In the genomic region with DNA sequence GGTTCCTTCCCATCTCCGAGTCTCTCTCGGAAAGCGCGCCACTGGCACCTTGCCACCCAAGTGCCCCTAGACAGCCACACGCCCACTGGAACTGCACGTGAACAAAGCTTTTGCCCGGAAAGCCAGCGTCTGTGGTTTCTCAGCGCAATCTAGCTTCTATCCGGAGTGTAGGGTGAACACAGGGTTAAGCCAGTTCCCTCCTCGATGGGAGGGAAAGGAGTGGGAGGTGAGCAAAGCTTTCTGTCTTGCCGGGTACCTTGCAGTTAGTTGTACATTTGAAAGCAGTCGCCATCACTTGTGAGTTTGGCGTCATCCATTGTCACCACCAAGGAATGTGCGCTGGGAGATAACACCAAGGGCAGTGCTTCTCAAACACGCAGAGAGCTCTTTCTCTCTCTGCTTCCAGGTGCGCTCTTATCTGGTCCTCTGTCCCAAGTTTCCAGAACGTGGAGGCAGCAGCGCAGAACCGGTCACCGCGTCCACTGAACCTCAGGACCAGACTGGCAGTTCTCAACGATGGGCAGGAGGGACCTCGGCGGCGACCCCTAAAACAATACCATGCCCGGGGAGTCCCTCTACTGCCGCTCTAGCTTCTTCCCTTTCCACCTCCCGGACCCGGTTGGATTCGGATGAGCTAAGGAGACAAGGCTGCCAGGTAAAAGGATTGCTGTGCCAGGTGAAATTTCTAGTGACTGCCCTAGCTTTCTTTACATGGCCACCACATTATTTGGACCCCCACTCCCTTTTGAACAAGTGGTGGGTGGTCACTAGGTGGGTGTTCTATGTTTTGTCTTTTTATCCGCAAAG, we compare ENCODE assay signal across 8 mouse cellular contexts. TPM values are rescaled to one million over a fixed set of nuclear protein-coding genes. Genes with fewer than 3 reads are reported as not detected.
DNase-seq lines count a peak whose midpoint lies in the region; ATAC-seq and TF ChIP-seq lines count a peak whose summit lies in the region.

A gene (plus strand): TSS at position 266 of the 807 bp plus-strand sequence.

- no peak for TF ChIP-seq CTCF in liver, embryonic 14.5 days (IDR thresholded peaks at IDR 0.05; ENCODE audit: low read depth)

- H3K27me3 ChIP-seq in liver, embryonic 14.5 days (ENCODE audit: control insufficient read depth, insufficient read depth, low read length), result peaks cover 54% of the 10 kb centered on the region

- ATAC-seq in liver, embryonic 14.5 days (ENCODE audit: insufficient read depth), result no peak
- no peak for ATAC-seq in erythroblast, adult 5-6 weeks (replicated peaks; ENCODE audit: low FRiP score, poor library complexity, severe bottlenecking)

- no peak within 1 kb of the TSS for H3K27ac ChIP-seq in liver, embryonic 14.5 days

- no peaks in the 10 kb centered on the region for H3K9me3 ChIP-seq in liver, embryonic 14.5 days (ENCODE audit: control insufficient read depth, low read length)

- H3K4me1 ChIP-seq in liver, embryonic 14.5 days (replicated peaks; ENCODE audit: control insufficient read depth in 2 of 2, insufficient read depth in 2 of 2, low read length in 1 of 2), result no peaks in the 10 kb centered on the region

- H3K9ac ChIP-seq in liver, embryonic 14.5 days (replicated peaks), result no peak within 1 kb of the TSS

- H3K36me3 ChIP-seq in liver, embryonic 14.5 days (replicated peaks; ENCODE audit: control insufficient read depth, insufficient read depth, low read depth), result no peaks in the 10 kb centered on the region

- no peak for TF ChIP-seq EP300 in liver, embryonic 14.5 days (IDR thresholded peaks at IDR 0.05; ENCODE audit: low read depth)

- WGBS in liver, embryonic 14.5 days (ENCODE audit: insufficient replicate concordance), result under 1% methylated on average over 32 of the region's 32 CpGs

- peak within 1 kb of the TSS in 1 of 2 experiments; percentile 31; a peak in 1 of 4 replicates for H3K4me3 ChIP-seq in liver, embryonic 14.5 days (ENCODE audit: insufficient read depth in 1 of 2, low read depth in 2 of 2, low read length in 2 of 2)

- peak within 1 kb of the TSS; percentile 9; the same call in 1 of the 2 replicates for H3K4me2 ChIP-seq in liver, embryonic 14.5 days (ENCODE audit: low read depth)

- peak; percentile 11 for DNase-seq in gastrocnemius, adult 18-20 months (ENCODE audit: low spot score)
- no peak for DNase-seq in gastrocnemius, adult 8-10 months (ENCODE audit: low spot score in 2 of 2)
- DNase-seq in embryo, embryonic 10.5 days (ENCODE audit: low spot score), result peak; percentile 61
- peak; percentile 20 to 23 for DNase-seq in heart, adult 9 months (ENCODE audit: low spot score in 2 of 2)
- peak; percentile 63 for DNase-seq in kidney, postnatal 14 days
- DNase-seq in liver, embryonic 14.5 days (ENCODE audit: low read depth in 3 of 3, low spot score in 3 of 3), result no peak
- peak; percentile 52 for DNase-seq in retina, embryonic 14.5 days (ENCODE audit: low spot score)

RNA-seq across cellular contexts. Expression of the gene that starts here (rescaled TPM):
- 1 to 10 TPM; 3.8 to 8.2 TPM for total RNA-seq in gastrocnemius, adult 18-20 months (2021)
- 1 to 10 TPM; 4.5 to 6.6 (median 5.8) TPM for total RNA-seq in gastrocnemius, adult 8-10 months (2022)
- polyA plus RNA-seq in liver, embryonic 14.5 days (2012; rRNA removed), result 0.28 and 0.44 TPM in 2 replicates
- polyA plus RNA-seq in liver, embryonic 14.5 days (2014; fragmentation: Nextera tagmentation; extraction: Ambion mirVana), result 0.63 and 0.80 TPM in 2 replicates
- total RNA-seq in erythroblast, adult 5-6 weeks (2015; ENCODE audit: low replicate concordance), result not detected in 2 replicates
- total RNA-seq in erythroblast, adult 5-6 weeks (2017; ENCODE audit: low replicate concordance), result 0.14 TPM in 1 of 2 replicates, not detected in the other

Comparison
In these comparisons a context has a peak if more than half of its experiments do, and no peak if none do; other contexts are left out.
1. RNA of the gene that starts here (total RNA-seq): 3.8 to 8.2 TPM in gastrocnemius, adult 18-20 months and 4.5 to 6.6 TPM in gastrocnemius, adult 8-10 months; 0.14 TPM in erythroblast, adult 5-6 weeks; every median in the first group is over 4 times any median in the second.
2. DNase-seq: peak in gastrocnemius, adult 18-20 months (single experiment), embryo, embryonic 10.5 days (single experiment), heart, adult 9 months (2 of 2), kidney, postnatal 14 days (single experiment) and retina, embryonic 14.5 days (single experiment); none in gastrocnemius, adult 8-10 months (0 of 2) and liver, embryonic 14.5 days (0 of 3).